Mouse (Mus musculus): Measurements from ENCODE around the gene Dcps. TPM values are rescaled to one million over a fixed set of nuclear protein-coding genes. Genes with fewer than 3 reads are reported as not detected.

Gene Dcps
- polyA plus RNA-seq, 1 experiment from 2014 or later = 94.8 TPM

- no peaks in the 10 kb centered on the region for H3K27me3 ChIP-seq (replicated peaks; ENCODE audit: control insufficient read depth, insufficient read depth, low read length)
- peak; percentile 67 for DNase-seq (ENCODE audit: low spot score)
- 14% methylated on average over 19 of the region's 19 CpGs for WGBS
- no peak overlapping the region for H3K4me3 ChIP-seq (ENCODE audit: low read depth, low read length)
- no peaks in the 10 kb centered on the region for H3K9me3 ChIP-seq (replicated peaks; ENCODE audit: control insufficient read depth, low read length)
- ATAC-seq = peak; percentile 33
- no peak overlapping the region for H3K27ac ChIP-seq (ENCODE audit: low read depth, low read length)
- peak overlapping the region; percentile 28 for H3K4me2 ChIP-seq (ENCODE audit: low read length)
- peaks cover 18% of the 10 kb centered on the region for H3K4me1 ChIP-seq (ENCODE audit: control insufficient read depth, insufficient read depth, low read length)
- H3K36me3 ChIP-seq (ENCODE audit: control insufficient read depth, insufficient read depth, low read length) = no peaks in the 10 kb centered on the region
- peak overlapping the region; percentile 7; the same call in 1 of the 2 replicates for H3K9ac ChIP-seq (ENCODE audit: low read length)
Observed at GRCm38 (mm10) chr9:35111941-35112595, 63.8 kb downstream of the Dcps start.

DNA sequence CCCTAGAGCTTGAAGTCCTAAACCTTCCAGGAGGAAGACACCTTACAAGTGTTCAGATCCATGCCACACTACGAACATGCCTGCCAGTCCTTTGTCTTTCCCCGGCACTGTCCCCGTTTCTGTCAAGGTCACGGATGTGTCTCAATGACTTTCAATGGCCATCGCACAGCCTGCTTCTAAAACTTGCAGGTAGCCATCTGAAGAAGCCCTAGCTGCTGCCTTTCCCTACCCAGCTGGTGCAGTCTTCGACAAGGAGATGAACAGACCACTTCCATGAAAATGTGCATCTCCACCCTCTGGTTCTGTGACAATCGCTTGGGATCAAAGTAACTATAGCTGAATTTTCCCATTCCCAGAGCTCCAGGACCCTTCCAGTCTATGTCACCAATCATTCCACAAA lies 64.4 kb downstream of the Dcps start:
- H3K9ac ChIP-seq (ENCODE audit: low read length) = 0 out of 2 replicates have a peak overlapping the region, but pooled peaks have one; percentile 7
- DNase-seq (ENCODE audit: low spot score) = no peak
- peak overlapping the region; percentile 28 for H3K4me2 ChIP-seq (ENCODE audit: low read length)
- peaks cover 18% of the 10 kb centered on the region for H3K4me1 ChIP-seq (ENCODE audit: control insufficient read depth, insufficient read depth, low read length)
- ATAC-seq = no peak
- no peaks in the 10 kb centered on the region for H3K36me3 ChIP-seq (ENCODE audit: control insufficient read depth, insufficient read depth, low read length)
- no peaks in the 10 kb centered on the region for H3K27me3 ChIP-seq (replicated peaks; ENCODE audit: control insufficient read depth, insufficient read depth, low read length)
- no peaks in the 10 kb centered on the region for H3K9me3 ChIP-seq (replicated peaks; ENCODE audit: control insufficient read depth, low read length)
- no peak overlapping the region for H3K4me3 ChIP-seq (ENCODE audit: low read depth, low read length)
- 80% methylated on average over 7 of the region's 7 CpGs for WGBS
- H3K27ac ChIP-seq (ENCODE audit: low read depth, low read length) = no peak overlapping the region

DNA sequence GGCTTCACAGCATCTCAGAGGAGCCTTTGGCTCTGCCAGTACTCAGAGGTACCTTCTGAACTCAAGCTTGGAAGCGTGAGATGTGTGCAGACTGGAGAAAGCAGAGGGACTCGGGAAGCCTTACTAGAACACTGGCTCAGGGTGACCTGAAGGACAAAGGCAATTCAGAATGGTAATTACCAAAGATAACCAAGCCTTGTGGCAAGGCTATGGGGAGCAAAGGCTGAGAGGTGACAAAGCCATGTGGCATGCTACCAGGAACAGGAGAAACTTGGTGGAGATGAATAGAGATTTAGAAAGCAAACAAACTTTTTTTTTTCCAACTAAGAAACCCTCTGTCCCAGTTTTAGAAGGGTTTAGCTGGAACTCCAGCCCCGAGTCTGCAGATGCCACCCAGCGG lies 65.3 kb downstream of the Dcps start:
- Histone ChIP-seq H3K27ac (ENCODE audit: low read depth, low read length) (no peak overlapping the region), H3K36me3 (ENCODE audit: control insufficient read depth, insufficient read depth, low read length) (no peaks in the 10 kb centered on the region), H3K4me2 (ENCODE audit: low read length) (no peak overlapping the region), H3K4me3 (ENCODE audit: low read depth, low read length) (no peak overlapping the region), H3K27me3 (replicated peaks; ENCODE audit: control insufficient read depth, insufficient read depth, low read length) (no peaks in the 10 kb centered on the region), H3K4me1 (ENCODE audit: control insufficient read depth, insufficient read depth, low read length) (peaks cover 20% of the 10 kb centered on the region), H3K9ac (ENCODE audit: low read length) (no peak overlapping the region), H3K9me3 (replicated peaks; ENCODE audit: control insufficient read depth, low read length) (no peaks in the 10 kb centered on the region)
- 88% methylated on average over 4 of the region's 4 CpGs for WGBS
- DNase-seq (ENCODE audit: low spot score) (no peak), ATAC-seq (no peak)

GRCm38 (mm10) chr9:35110051-35110450 lies 65.8 kb downstream of the Dcps start:
- no peak for ATAC-seq
- Histone ChIP-seq H3K4me1 (ENCODE audit: control insufficient read depth, insufficient read depth, low read length) (peaks cover 20% of the 10 kb centered on the region), H3K27me3 (replicated peaks; ENCODE audit: control insufficient read depth, insufficient read depth, low read length) (no peaks in the 10 kb centered on the region)

DNA sequence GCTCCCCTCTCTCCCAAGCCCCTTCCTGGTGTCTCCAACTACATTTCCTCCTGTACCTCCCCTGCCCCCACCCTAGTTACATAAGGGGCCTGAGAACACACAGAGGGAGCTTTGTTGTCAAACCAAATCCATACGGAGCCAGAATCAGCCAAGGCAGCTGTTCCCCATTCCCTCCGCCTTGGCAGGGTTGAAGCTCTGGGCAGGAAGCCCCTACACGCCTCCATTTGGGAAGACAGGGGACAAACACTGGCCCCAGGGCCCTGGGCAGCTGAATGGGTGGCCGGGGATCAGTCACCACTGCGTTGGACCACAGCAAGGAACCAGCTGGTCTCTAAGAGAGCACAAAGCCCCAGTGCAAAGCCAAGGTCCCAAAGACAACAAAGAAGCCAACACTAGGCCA lies 66.9 kb downstream of the Dcps start:
- peak; percentile 65 for DNase-seq (ENCODE audit: low spot score)
- Histone ChIP-seq H3K4me3 (ENCODE audit: low read depth, low read length) (no peak overlapping the region), H3K9ac (ENCODE audit: low read length) (no peak overlapping the region), H3K4me1 (ENCODE audit: control insufficient read depth, insufficient read depth, low read length) (peaks cover 20% of the 10 kb centered on the region), H3K36me3 (ENCODE audit: control insufficient read depth, insufficient read depth, low read length) (no peaks in the 10 kb centered on the region), H3K4me2 (ENCODE audit: low read length) (no peak overlapping the region), H3K9me3 (replicated peaks; ENCODE audit: control insufficient read depth, low read length) (no peaks in the 10 kb centered on the region), H3K27ac (ENCODE audit: low read depth, low read length) (no peak overlapping the region), H3K27me3 (replicated peaks; ENCODE audit: control insufficient read depth, insufficient read depth, low read length) (no peaks in the 10 kb centered on the region)
- WGBS = 47% methylated on average over 5 of the region's 5 CpGs
- ATAC-seq = peak; percentile 49; the same call in 1 of the 2 replicates

More at GRCm38 (mm10) chr9:35110051-35110450, 65.8 kb downstream of the Dcps start:
- Histone ChIP-seq H3K4me2 (ENCODE audit: low read length) (no peak overlapping the region), H3K4me3 (ENCODE audit: low read depth, low read length) (no peak overlapping the region), H3K27ac (ENCODE audit: low read depth, low read length) (no peak overlapping the region), H3K9me3 (replicated peaks; ENCODE audit: control insufficient read depth, low read length) (no peaks in the 10 kb centered on the region), H3K36me3 (ENCODE audit: control insufficient read depth, insufficient read depth, low read length) (no peaks in the 10 kb centered on the region), H3K9ac (ENCODE audit: low read length) (no peak overlapping the region)
- no peak for DNase-seq (ENCODE audit: low spot score)
- WGBS = 87% methylated on average over 5 of the region's 5 CpGs

GRCm38 (mm10) chr9:35108066-35108465 lies 67.8 kb downstream of the Dcps start:
- WGBS = 88% methylated on average over 3 of the region's 3 CpGs
- Histone ChIP-seq H3K27ac (ENCODE audit: low read depth, low read length) (no peak overlapping the region), H3K27me3 (replicated peaks; ENCODE audit: control insufficient read depth, insufficient read depth, low read length) (no peaks in the 10 kb centered on the region), H3K36me3 (ENCODE audit: control insufficient read depth, insufficient read depth, low read length) (no peaks in the 10 kb centered on the region), H3K4me3 (ENCODE audit: low read depth, low read length) (no peak overlapping the region), H3K9ac (ENCODE audit: low read length) (no peak overlapping the region), H3K4me1 (ENCODE audit: control insufficient read depth, insufficient read depth, low read length) (peaks cover 20% of the 10 kb centered on the region), H3K4me2 (ENCODE audit: low read length) (no peak overlapping the region), H3K9me3 (replicated peaks; ENCODE audit: control insufficient read depth, low read length) (no peaks in the 10 kb centered on the region)
- DNase-seq (ENCODE audit: low spot score) (no peak), ATAC-seq (no peak)

GRCm38 (mm10) chr9:35107396-35107795 lies 68.5 kb downstream of the Dcps start:
- 86% methylated on average over 5 of the region's 5 CpGs for WGBS
- Histone ChIP-seq H3K27ac (ENCODE audit: low read depth, low read length) (no peak overlapping the region), H3K27me3 (replicated peaks; ENCODE audit: control insufficient read depth, insufficient read depth, low read length) (no peaks in the 10 kb centered on the region), H3K4me2 (ENCODE audit: low read length) (no peak overlapping the region), H3K9me3 (replicated peaks; ENCODE audit: control insufficient read depth, low read length) (no peaks in the 10 kb centered on the region), H3K4me1 (ENCODE audit: control insufficient read depth, insufficient read depth, low read length) (peaks cover 19% of the 10 kb centered on the region), H3K4me3 (ENCODE audit: low read depth, low read length) (no peak overlapping the region), H3K36me3 (ENCODE audit: control insufficient read depth, insufficient read depth, low read length) (no peaks in the 10 kb centered on the region), H3K9ac (ENCODE audit: low read length) (no peak overlapping the region)
- no peak for DNase-seq (ENCODE audit: low spot score)
- ATAC-seq = no peak

- WGBS = 68% methylated on average over 15 of the region's 15 CpGs
- peaks cover 9% of the 10 kb centered on the region for H3K4me1 ChIP-seq (ENCODE audit: control insufficient read depth, insufficient read depth, low read length)
- H3K9me3 ChIP-seq (replicated peaks; ENCODE audit: control insufficient read depth, low read length) = no peaks in the 10 kb centered on the region
- DNase-seq (ENCODE audit: low spot score) (no peak), ATAC-seq (no peak)
- no peak overlapping the region for H3K9ac ChIP-seq (ENCODE audit: low read length)
- H3K27ac ChIP-seq (ENCODE audit: low read depth, low read length) = no peak overlapping the region
- H3K36me3 ChIP-seq (ENCODE audit: control insufficient read depth, insufficient read depth, low read length) = no peaks in the 10 kb centered on the region
- H3K4me2 ChIP-seq (ENCODE audit: low read length) = no peak overlapping the region
- no peak overlapping the region for H3K4me3 ChIP-seq (ENCODE audit: low read depth, low read length)
- H3K27me3 ChIP-seq (replicated peaks; ENCODE audit: control insufficient read depth, insufficient read depth, low read length) = no peaks in the 10 kb centered on the region
Observed at GRCm38 (mm10) chr9:35105884-35106880, 69.7 kb downstream of the Dcps start.

- peaks cover 9% of the 10 kb centered on the region for H3K4me1 ChIP-seq (ENCODE audit: control insufficient read depth, insufficient read depth, low read length)
- H3K4me2 ChIP-seq (ENCODE audit: low read length) = no peak overlapping the region
- H3K36me3 ChIP-seq (ENCODE audit: control insufficient read depth, insufficient read depth, low read length) = no peaks in the 10 kb centered on the region
- DNase-seq (ENCODE audit: low spot score) (no peak), ATAC-seq (no peak)
- H3K27ac ChIP-seq (ENCODE audit: low read depth, low read length) = no peak overlapping the region
- no peaks in the 10 kb centered on the region for H3K9me3 ChIP-seq (replicated peaks; ENCODE audit: control insufficient read depth, low read length)
- 68% methylated on average over 2 of the region's 2 CpGs for WGBS
- no peak overlapping the region for H3K9ac ChIP-seq (ENCODE audit: low read length)
- H3K27me3 ChIP-seq (replicated peaks; ENCODE audit: control insufficient read depth, insufficient read depth, low read length) = no peaks in the 10 kb centered on the region
- no peak overlapping the region for H3K4me3 ChIP-seq (ENCODE audit: low read depth, low read length)
Observed at GRCm38 (mm10) chr9:35105438-35105837, 70.4 kb downstream of the Dcps start.
